Mouse (Mus musculus) gastrocnemius, postnatal 36 days (tissue): ENCODE results near the gene Grifin. TPM values are rescaled to one million over a fixed set of nuclear protein-coding genes. Genes with fewer than 3 reads are reported as not detected.

ENCODE experiments used
- DNase-seq, 2 experiments: peaks; one replicate each; pipeline ENCODE4 v3.0.0; 2022
- intact Hi-C: fragments of 180-260 bp; cut with DNase I; formaldehyde crosslinking; loops from one replicate; pipeline ENCODE4 v1.15.1; 2025
- long read RNA-seq, 2 experiments: library from polyadenylated mRNA; stranded (forward); transcript quantifications; one replicate each; pipeline ENCODE4 v2.0.0; 2021
- total RNA-seq, 2 experiments: library from RNA; stranded (reverse); gene quantifications; 2 replicates each; pipeline ENCODE4 v1.2.3; 2021

The Grifin gene
- total RNA-seq: not detected
- long read RNA-seq, experiment 1: 0 reads
- long read RNA-seq, experiment 2: 0 reads

GRCm38 (mm10) chr5:140564896-140565295 is at the start of gene Grifin:
TSS of gene Grifin (minus strand) at chr5:140565071.
- intact Hi-C loops: no loop called here
- no peak for DNase-seq

- intact Hi-C loops: no loop called here
- DNase-seq: no peak
Observed at GRCm38 (mm10) chr5:140614141-140614540, 49.3 kb upstream of the Grifin start.

GRCm38 (mm10) chr5:140612191-140612590 is 47.3 kb upstream of the Grifin start:
- intact Hi-C loops: no loop called here
- no peak for DNase-seq

- intact Hi-C loops: no loop called here
- no peak for DNase-seq
Observed at GRCm38 (mm10) chr5:140611611-140612185, 46.8 kb upstream of the Grifin start.

GRCm38 (mm10) chr5:140611021-140611583 is 46.2 kb upstream of the Grifin start:
- peak; percentile 64 to 76 for DNase-seq
- intact Hi-C loops: no loop called here

GRCm38 (mm10) chr5:140610273-140611011 is 45.6 kb upstream of the Grifin start:
- intact Hi-C loops: no loop called here
- DNase-seq: no peak

GRCm38 (mm10) chr5:140609511-140610272 is 44.8 kb upstream of the Grifin start:
- intact Hi-C loops: no loop called here
- DNase-seq: no peak

- no peak for DNase-seq
- intact Hi-C loops: no loop called here
Observed at GRCm38 (mm10) chr5:140608634-140609015, 43.8 kb upstream of the Grifin start.

- no peak for DNase-seq
- intact Hi-C loops: no loop called here
Observed at GRCm38 (mm10) chr5:140607836-140608633, 43.2 kb upstream of the Grifin start.

- peak; percentile 87 to 88 for DNase-seq
- intact Hi-C loops: no loop called here
Observed at GRCm38 (mm10) chr5:140607001-140607835, 42.3 kb upstream of the Grifin start, which contains the start of gene Lfng. TSS of gene Lfng (plus strand) at chr5:140607320.

GRCm38 (mm10) chr5:140606386-140606785 is 41.5 kb upstream of the Grifin start:
- intact Hi-C loops: no loop called here
- no peak for DNase-seq

- intact Hi-C loops: no loop called here
- DNase-seq: no peak
Observed at GRCm38 (mm10) chr5:140605228-140605627, 40.4 kb upstream of the Grifin start.

- no peak for DNase-seq
- intact Hi-C loops: no loop called here
Observed at GRCm38 (mm10) chr5:140604386-140604785, 39.5 kb upstream of the Grifin start.

GRCm38 (mm10) chr5:140602540-140602939 is 37.7 kb upstream of the Grifin start:
- intact Hi-C loops: no loop called here
- no peak for DNase-seq

GRCm38 (mm10) chr5:140601712-140602111 is 36.8 kb upstream of the Grifin start:
- intact Hi-C loops: no loop called here
- DNase-seq: no peak

GRCm38 (mm10) chr5:140599939-140600338 is 35.1 kb upstream of the Grifin start:
- no peak for DNase-seq
- intact Hi-C loops: no loop called here

- DNase-seq: no peak
- intact Hi-C loops: no loop called here
Observed at GRCm38 (mm10) chr5:140597787-140598186, 32.9 kb upstream of the Grifin start.

GRCm38 (mm10) chr5:140596927-140597588 is 32.2 kb upstream of the Grifin start:
- DNase-seq: peak in 1 of 2 experiments; percentile 20

GRCm38 (mm10) chr5:140596426-140596825 is 31.6 kb upstream of the Grifin start:
- DNase-seq: no peak
- intact Hi-C loops: no loop called here

More at GRCm38 (mm10) chr5:140596927-140597588, 32.2 kb upstream of the Grifin start:
- intact Hi-C loops: no loop called here
